Mouse (Mus musculus): ENCODE measurements around the gene Ugdh.

The Ugdh gene

DNA sequence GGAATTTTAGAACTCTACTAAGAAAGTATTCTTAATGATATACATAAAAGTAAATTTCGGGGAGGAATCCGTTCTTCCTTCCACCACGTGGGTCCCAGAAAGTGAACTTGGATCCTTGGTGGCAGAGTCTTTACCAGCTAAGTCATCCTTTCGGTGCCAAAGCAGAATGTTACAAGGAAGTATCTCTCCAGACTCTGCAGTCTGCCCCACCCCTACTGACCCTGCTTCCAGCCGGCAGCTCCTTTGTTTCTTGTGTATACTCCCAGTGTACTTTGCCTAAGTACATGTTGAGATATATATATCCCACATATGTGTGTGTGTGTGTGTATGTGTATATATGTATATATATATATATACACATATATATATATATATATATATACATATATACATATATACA lies 6.3 kb downstream of the Ugdh start:
- DNase-seq (ENCODE audit: low spot score in 2 of 2) = no peak

DNA sequence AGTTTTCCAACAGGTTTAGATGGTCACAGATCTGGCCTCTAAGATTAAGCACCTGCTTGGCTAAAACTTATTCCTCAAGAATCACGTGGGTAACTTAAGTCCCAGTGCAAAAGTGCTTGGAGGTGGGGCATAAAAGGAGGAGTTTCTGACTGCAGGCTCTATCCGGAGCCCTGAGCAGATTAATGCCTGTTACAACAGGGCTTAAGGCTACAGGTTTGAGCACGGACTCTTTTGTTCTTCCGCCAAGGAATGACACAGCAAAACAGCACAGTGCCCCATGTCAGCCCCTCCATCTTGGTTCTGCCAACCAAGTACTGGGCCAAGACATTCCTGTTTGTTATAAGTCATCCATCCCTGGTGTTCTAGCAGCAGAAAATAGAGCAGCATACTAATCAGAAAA lies 7.4 kb downstream of the Ugdh start:
- no peak for DNase-seq (ENCODE audit: low spot score in 2 of 2)

DNA sequence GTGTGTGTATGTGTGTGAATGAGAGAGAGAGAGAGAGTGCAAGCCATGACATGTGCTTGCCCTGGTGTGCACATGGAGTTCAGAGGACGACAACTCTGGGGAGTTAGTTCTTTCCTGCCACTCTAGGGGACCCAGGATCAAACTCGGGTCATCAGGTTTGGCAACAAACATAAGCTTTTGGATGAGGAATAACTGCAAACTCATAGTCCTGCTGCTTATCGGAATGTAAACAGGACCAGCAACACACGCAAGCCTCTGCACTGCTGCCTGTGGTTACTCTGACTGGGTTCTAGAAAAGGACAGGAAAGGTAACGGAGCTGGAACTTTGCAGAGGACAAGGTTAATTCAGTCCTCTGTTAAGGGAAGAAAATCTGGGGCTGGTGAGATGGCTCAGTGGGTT lies 10.5 kb downstream of the Ugdh start:
- DNase-seq (ENCODE audit: low spot score in 2 of 2) = no peak

DNA sequence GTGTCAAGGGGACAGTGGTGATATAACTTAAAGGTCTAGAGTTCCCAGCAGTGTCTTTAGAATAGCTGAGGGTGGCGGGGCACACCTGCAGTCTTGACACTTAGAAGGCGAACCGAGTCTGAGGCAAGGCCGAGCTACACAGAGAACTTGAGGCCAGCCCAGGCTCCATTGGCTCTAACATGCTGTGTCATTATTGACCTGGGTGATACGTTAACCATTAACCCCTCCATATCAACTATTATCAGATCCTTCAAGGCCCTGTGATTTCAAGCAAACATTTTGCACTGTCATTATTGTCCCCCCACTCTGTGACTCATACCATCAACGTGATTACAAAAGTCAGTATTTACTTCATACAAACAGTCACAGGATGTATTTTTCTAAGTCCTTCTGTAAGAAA lies 11.5 kb downstream of the Ugdh start:
- no peak for DNase-seq (ENCODE audit: low spot score in 2 of 2)

DNA sequence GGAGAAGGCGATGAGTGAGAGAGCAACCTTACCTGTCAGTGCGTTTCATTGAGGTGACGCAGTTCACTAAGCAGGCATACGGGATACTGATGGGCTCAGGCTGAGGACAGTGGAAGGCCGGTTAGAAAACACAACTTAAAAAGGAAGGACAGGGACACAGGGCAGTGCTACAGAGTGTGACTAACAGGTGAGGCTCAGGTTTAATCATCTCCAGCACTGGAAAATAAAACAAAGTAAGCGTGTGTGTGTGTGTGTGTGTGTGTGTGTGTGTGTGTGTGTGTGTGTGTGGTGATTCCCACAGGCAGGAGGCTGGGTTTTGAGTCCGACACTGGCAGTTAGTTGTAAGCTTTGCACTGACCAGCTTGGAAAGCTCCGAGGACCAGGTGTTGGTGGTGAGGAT lies 12.9 kb downstream of the Ugdh start:
- no peak for DNase-seq (ENCODE audit: low spot score in 2 of 2)

DNA sequence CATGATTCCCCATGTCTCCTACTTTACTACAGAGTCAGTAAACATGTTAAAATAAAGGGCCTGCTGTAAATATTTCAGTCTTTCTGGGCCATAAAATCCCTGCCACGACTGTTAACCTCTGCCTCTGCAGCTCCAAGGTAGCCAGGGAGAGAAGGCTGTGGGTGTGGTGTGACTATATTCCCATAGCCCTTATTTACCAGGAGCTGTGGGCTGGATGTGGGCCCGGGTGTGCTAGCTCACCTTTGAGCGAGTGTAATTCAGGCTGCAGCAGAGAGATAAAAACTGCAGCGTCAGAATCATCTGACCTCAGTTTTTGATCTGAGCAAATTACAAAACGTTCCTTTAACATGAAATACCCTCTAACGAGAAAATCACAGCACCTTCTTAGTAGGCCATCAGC lies 14.9 kb downstream of the Ugdh start:
- DNase-seq (ENCODE audit: low spot score in 2 of 2) = no peak

DNA sequence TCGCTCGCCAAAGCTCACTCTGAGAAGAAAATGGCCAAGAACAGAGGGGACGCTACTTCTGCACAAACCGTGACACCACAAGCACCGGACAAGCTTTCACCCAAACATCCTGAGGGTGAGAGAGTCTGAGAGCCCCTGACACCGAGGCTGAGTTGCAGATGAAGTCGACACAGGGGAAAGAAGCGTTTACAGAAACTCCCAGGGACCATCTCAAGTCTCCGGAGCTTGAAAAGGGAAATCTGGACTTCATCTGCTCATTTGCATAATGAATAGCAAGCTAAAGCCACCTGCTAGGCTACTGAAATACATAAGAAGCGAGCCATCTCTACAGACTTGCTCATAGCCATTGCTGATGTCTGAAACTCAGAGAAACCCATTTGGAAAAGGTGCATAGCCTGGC lies 16.6 kb downstream of the Ugdh start:
- DNase-seq (ENCODE audit: low spot score in 2 of 2) = no peak

DNA sequence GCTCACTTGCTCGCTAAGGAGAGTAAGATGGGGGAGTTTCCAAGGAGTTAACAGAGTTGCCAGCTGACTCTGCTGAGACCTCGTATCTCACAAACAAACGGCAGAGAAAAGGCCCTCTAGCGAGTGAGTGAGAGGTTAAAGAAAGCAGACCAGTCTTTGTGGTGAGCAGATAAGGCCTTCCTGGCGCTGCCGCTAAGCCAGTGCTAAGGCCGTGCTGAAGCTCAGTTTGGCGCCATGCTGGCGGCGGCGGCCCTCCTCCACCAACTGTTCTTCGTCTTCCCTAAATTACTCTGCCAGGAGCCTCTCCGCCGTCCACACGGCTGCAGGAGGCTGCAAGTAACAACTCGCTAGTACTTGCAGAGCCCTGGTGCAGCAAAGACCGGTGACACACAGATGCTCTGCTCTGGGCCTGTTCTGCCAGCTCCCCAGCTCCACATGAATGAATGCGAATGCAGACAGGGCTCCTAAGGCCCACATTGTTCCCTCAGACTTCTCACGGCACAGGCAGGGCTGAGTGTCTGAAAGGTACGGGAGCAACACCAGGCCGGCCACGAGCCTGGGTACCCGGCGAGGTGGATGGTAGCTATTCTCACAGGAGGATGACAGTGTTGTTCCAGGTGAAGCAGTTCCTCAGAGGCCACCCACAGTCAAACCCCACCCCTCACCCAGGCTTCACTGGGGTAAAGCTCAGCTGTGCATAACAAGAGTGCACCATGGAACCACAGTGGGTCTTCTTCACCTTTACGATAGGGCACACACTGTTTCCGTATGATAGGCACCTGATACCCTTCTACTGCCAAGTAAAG lies 19.9 kb downstream of the Ugdh start:
- DNase-seq (ENCODE audit: low spot score in 2 of 2) = no peak

DNA sequence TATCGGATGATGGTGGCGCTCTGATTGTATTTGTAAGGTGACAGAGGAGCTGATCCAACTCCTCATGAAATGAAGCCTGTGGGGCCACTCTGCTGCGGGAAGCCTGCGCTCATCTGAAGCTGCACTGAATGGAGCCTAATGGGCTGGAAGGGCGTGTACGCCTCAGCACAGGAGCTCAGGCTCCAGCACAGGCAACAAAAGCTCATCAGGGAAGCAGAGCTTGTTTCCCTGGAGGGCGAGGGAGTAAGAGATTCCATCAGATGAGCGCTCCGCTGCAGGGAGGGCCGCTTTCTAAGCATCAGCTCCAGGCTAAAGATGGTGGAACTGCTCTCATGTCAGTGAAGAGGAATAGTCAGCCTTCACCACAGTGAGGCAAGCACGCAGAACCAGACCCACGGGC lies 27.8 kb downstream of the Ugdh start:
- DNase-seq (ENCODE audit: low spot score in 2 of 2) = no peak

DNA sequence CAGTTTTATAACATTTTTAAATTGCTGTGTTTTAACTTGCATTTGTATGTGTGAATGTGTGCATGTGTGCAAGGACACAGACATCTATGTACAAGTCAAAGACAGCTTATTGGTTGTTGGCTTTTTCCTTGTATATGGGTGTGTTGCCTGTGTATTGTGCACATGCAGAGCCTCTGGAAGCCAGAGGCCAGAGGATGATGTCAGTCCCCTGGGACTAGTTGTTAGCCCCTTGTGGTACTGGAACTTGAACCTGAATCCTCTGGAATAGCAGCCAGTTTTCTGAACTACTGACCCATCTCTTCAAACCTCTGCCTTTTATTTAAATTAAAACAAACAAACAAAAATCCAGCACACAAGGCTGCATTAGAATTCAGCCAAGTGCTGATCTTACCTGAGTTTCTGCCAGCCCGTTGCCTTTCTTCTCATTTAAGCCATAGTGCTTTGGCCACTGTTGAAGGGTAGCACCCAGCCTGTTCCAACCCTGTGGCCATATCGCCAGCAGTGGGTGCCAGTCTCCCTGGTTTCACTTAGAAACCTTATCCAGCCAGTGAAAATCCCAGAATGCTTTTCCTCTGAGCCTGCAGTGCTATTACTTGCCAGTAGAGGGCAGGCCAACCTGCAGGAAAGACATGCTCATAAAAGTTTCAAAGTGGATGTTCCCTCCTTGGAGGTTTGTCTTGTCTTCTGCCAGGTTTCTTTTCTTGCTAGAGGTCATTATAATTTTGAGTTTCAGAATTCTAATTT lies 34.3 kb downstream of the Ugdh start:
- peak; percentile 69 to 76 for DNase-seq (ENCODE audit: low spot score in 2 of 2)

DNA sequence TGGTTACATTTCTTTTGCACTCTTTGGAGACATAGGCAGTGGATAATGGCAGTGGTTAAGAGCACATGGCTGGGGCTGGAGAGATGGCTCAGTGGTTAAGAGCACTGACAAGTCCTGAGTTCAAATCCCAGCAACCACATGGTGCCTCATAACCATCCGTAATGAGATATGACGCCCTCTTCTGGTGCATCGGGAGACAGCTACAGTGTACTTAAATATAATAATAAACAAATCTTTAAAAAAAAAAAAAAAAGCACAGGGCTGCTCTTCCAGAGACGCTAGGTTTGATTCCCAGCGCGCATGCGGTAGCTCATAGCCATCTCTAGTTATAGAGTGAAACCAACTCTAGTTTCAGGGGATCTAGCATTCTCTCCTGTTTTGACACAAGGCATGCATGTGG lies 41.3 kb downstream of the Ugdh start:
- no peak for DNase-seq (ENCODE audit: low spot score in 2 of 2)

DNA sequence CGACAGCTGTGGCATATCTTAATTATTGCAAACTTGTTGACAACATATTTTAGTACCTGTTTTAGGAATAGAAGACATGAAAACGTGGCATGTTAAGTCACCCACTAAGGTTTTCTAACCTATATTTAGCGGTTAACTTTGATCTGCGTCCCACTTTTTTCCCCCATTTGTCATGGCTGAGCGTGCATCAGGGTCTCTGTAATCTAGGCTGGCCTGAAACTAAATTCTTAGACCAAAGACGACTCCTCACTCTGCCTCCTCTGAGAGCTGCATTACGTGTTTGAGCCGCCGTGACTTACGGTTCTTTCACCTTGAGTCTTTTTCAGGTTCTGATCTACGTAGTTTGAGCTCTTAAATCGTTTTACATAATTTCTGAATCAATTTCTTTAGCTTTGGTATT lies 44.0 kb downstream of the Ugdh start:
- DNase-seq (ENCODE audit: low spot score in 2 of 2) = no peak

DNA sequence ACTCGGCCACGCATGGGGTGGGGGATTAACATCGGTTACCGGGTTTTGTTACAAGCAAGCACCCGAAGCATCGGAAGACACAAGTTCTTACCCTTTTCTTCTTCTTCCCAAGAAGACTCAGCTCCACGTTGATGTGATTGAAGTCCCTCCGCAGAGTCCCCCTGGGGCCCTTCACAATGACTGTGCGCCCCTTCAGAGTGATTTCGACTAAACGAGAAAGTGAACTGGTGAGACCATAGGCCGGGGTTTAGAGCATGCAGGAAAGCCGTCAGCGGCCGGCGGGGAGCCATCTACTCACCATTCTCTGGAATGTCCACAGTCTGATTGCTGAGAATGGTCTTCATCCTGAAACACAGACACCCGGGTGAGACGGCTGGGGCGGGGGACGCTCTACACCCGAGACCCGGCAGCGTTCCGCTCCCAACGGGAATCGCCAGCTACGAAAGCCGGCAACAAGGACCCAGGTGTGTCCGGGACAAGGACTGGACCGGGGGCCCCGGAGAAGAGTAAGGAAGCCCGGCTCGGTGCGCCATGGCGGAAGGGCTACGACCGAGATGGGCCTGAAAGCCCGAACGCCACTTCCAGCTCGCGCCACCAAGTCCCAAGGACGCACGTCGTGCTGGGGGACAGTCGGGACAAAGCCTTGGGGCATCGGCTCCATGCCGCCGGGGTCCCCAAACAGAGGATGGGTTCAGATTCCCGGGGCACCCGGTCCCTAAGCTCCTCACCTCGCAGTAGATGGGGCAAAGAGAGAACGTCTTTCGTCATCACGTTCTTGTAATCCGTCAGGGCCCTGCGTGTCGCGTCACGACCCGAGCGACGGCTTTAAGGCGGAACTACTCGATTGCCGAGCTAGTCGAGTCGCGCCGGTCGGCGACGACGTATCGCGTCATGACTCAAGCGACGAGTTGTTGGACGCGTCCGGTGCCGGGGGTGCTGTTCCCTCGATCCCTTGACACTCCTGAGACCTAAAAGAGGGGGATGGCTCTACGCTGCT lies 44.8 kb downstream of the Ugdh start, which contains the start of the genes Rpl9 and Lias:
Rpl9 (minus strand) TSS at position 797 of the 997 bp plus-strand sequence.
Lias (plus strand) TSS at position 850 of the 997 bp plus-strand sequence.
- peak; percentile 98 to 99 for DNase-seq (ENCODE audit: low spot score in 2 of 2)

DNA sequence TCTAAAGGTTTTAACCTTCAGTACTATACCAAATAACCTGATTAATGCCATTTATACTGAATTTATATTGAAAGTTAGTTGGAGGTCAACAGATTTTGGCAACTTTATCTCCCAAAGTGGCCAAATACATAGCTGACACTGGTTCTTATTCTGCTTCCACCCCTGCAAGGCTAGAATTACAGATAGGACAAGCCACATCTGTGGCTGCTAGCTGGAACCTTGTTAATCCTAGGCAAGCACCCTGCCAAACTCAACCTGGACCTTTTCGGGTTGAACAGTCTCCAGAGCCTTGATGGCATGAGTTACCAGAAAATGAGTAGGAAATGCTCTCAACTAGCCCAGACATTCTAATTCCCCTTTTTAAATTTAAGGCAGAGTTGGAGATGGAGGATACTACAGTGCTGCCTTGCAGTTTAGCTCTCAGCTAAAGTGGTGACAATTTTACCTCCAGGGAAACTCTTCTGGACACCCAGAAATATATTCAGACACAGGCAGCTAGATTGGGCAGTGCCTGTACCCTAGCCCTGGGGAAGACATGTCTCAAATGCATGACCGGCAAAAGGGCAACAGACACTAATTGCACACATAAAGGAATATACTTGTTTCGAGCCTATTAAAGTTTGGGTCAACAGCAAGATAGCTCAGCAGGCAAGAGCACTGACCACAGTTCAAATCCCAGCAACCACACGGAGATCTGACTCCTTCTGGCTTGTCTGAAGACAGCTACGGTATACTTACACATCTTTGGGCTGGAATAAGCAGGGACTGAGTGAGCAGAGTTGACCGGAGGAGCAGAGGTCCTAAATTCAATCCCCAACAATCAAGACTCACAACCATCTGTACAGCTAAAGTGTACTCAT lies 48.5 kb downstream of the Ugdh start:
- no peak for DNase-seq (ENCODE audit: low spot score in 2 of 2)

DNA sequence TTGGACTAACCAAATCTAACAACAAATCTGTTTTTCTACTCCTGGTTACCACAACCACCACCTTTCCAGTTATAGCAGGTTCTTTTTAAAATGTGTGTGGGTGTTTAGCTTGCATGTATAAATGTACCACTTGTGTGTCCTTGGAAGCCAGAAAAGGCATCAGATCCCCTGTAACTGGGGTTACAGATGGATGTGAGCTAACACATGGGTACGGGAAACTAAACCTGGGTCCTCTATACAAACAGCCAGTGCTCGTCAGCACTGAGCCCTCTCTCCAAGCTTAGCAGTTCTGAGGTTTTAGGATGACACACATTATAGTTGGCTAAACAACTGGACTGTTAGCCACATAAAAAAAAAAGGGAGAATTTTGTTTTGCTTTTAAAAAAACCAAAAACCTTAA lies 50.0 kb downstream of the Ugdh start:
- DNase-seq (ENCODE audit: low spot score in 2 of 2) = no peak

DNA sequence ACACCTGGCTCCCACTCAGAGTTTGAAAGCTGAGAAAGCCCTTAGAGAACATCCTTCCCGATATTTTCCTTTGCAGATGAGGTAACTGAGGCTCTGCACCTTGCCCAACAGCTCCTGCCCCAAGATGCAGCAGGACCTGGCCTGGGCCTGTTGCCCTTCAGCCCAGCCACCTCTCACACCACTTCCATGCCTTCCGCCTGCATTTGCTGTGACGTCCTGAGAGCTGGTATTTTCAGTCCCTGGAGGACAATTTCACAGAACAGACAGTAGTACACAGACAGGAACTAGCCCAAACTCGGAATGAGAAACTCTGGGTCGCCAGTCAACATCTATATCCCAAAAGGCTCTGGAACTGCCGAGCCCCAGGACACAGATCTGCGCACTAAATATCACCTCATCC lies 61.0 kb downstream of the Ugdh start:
- no peak for DNase-seq (ENCODE audit: low spot score in 2 of 2)

DNA sequence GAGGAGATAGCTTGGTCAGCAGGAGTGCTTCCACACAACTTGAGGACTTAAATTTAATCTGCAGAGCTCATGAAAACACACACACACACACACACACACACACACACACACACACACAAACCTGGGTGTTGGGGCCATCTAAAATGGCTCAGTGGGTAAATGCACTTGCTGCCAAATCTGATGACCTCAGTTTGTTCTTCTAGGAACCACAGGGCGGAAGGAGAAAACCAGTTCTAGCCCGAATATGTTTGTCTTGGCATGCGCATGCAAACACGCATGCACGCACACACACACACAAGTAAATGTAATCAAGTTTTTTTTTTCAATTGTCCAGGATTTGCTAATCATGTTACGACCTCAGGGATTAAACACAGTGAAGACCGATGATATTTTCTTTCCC lies 64.2 kb downstream of the Ugdh start:
- no peak for DNase-seq (ENCODE audit: low spot score in 2 of 2)

DNA sequence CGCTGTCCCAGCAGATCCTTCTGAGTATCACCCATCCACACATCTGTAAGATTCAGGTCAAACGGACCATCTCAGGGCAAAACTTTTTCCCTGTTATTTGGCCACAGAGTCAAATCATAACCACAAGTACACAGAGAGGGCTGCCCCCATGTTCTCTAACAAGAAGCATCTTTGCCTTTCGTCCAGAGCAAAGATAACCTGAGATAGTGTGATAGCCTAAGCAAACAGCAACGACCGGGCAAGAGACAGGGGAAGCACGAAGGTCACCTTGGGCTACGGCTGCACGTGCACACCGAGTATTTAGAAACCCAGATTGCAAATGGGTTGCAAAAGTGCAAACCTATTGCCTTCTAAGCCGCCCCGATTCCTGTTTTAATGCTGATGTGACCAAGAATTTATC lies 67.9 kb downstream of the Ugdh start:
- no peak for DNase-seq (ENCODE audit: low spot score in 2 of 2)

Data from cerebellum, postnatal 4 days (tissue).